Mouse (Mus musculus): ENCODE measurements around the gene A1cf.

A1cf gene

GRCm38 (mm10) chr19:31868521-31868920, at the start of gene A1cf:
A1cf (plus strand) TSS chr19:31868764.
- no peak for DNase-seq (ENCODE audit: low spot score)

GRCm38 (mm10) chr19:31834250-31834649, 34.3 kb upstream of the A1cf start:
- DNase-seq (ENCODE audit: low spot score): no peak

DNA sequence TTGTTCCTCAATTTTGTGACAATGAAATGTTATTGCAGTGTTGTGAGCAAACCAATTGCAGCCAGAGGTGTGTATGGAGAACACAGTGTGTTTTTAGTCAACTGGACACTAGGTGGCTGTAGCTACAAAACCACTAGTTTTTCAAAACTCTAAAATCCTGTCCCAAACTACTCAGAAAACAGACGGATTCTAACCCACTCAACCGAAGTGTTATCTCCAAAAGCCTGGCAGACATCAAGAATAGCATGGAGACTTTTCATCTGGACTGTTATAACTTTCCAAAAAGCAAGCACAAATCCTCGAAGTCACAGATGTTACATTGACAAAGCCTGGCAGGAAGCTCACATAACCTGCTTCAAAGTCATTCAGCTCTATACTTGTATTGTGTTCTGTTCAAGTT, 6.7 kb upstream of the A1cf start:
- no peak for DNase-seq (ENCODE audit: low spot score)

GRCm38 (mm10) chr19:31862512-31863249, 5.9 kb upstream of the A1cf start:
- DNase-seq (ENCODE audit: low spot score): no peak

DNA sequence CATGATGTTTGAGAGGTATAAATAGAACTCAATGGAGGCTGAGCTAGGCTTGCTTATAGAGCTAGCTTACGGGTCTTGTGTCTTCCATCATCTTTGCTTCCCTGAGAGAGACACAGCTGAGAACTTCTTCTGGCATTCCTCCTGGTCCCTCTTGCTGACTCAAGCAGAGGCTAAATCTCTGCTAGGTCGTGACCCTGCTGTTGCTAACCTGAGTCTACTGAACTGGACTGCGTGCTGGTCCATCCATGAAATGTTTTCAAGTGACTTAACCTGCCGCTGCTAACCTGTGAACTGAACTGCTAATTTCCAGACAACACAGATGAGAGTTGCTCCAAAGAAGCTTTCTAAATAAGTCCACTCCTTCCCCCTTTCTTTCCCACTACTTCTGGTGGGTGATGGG, 3.1 kb upstream of the A1cf start:
- DNase-seq (ENCODE audit: low spot score): no peak

- DNase-seq (ENCODE audit: low spot score): no peak
Observed at GRCm38 (mm10) chr19:31868076-31868475, 488 bp upstream of the A1cf start.

DNA sequence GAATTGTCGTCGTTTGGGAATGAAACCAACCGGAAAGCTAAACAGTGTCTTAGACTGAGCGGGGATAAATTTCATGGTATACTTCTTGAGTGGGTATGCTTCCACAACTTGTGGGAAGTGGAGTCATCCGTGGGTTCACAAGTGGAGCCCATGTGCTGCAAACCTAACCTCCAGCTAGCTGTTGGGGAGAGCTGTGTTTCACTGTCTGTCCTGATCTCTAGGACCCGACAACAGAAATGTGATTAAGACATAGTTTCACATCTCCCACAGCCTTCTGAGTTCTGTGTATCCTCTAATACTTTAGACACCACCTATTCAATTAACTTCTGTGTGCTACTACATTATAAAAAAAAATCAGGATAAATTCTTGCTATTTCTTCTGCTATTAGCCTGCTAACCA, 407 bp downstream of the A1cf start:
- no peak for DNase-seq (ENCODE audit: low spot score)

DNA sequence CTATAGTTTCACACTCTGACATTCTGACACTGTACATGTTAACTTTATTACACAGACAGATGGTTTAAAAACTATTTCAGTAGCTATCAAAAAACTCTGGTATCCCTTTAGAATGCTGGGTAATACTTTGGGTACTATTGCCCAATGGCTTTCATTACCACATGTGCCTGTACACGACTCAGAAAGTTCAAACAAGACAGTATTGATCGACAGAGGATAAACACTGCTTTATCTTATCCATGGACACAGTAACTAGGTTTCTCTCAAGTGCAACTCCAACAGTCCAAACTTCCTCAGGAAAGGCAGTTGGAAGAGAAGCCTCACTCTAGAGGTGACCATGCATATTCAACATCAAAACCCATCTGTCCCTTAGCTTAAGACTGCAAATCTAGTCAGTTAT, 2.8 kb downstream of the A1cf start:
- no peak for DNase-seq (ENCODE audit: low spot score)

DNA sequence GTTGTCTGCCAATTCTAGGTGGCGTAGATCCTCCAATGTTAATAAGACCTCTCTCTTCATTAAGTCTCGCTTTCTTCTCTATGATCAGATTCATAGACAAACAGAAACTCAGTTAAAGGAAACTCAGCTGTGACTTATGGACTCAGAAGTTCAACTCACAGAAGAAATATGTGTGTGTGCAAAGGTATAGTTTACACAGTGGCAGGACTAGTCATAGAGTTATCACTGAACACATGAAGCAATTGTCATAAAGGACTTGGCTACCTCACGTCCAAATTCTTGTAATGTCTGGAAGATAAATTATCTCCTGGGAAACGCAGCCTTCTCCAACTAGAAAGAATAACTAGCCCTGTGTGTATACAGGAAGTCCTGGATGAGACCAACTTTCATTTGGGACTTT, 9.4 kb downstream of the A1cf start:
- DNase-seq (ENCODE audit: low spot score): no peak

DNA sequence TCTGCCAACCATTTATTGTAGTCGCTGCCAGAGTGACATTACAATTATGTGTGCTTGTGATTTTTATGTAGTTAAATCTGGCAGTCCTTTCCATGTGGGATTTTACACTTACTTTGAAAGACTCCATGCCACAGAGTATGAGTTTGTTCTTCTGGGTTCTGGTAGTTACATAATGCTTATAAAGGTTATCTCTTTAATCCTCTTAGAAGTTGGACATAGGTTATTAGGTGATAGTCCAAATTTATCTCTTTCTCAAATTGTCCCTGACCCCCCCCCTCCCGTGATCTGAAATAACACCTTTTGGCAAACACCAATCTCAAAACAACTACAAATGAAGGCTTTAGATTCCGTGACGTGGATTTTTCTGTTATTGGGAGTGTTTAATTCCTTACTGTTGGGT, 16.0 kb downstream of the A1cf start:
- no peak for DNase-seq (ENCODE audit: low spot score)

- no peak for DNase-seq (ENCODE audit: low spot score)
Observed at GRCm38 (mm10) chr19:31887275-31887674, 18.7 kb downstream of the A1cf start.

DNA sequence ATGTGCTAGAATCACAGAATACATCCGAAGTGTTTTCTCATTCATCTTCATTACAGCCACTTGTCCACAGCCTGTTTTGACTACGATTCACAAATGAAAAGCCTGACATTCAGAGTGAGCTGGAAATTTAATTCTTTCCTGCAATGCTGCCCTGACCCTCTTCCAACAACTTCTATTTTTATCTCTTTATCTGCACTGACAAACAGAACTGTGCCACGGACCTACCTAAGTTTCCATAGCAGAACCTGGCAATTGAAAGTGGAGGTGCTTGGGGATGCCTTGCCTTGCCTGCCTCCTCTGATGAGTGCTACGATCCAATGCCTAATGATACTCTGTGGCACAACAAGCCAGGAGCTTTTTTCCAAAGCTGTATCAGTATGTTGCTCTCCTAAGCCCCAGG, 21.4 kb downstream of the A1cf start:
- DNase-seq (ENCODE audit: low spot score): no peak

DNA sequence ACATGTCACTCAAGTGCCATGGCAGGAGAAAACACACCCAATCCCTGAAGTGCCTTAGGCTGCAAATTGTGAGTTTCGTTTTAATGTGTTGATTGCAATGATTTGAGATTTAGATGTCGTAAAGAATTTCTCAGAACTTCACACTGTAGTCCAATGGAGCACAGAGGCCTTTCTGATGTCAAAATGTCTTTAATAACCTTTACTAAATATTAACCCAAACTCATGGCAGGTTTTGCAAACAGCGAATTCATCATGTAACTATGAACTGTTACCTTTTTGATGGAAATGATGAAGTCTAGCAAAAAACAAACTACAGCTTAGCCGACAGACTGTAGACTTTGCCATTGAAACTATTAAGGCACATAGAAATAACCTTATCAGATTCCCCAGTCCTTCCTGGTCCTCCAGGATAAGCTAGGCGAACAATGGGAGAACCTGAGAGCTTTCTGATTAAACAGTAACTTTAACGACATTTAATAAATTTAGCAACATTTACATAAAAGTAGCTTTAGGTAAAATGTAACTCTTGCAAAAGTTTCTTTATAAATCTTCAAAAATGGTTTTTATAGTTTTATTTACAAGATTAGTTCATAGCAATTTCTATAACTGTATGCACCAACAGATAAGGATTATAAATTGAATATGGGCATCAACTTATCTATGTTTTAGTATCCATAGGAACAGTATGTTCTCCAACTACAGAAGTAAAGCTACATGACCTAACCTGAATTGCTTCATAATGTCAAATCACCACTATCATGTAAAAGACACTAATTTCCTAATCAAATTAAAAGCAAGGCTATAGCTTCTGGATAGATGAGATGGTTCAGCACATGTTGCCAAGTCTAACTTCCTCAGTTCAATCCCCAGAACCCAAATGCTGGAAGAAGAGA, 22.7 kb downstream of the A1cf start:
- DNase-seq (ENCODE audit: low spot score): no peak

DNA sequence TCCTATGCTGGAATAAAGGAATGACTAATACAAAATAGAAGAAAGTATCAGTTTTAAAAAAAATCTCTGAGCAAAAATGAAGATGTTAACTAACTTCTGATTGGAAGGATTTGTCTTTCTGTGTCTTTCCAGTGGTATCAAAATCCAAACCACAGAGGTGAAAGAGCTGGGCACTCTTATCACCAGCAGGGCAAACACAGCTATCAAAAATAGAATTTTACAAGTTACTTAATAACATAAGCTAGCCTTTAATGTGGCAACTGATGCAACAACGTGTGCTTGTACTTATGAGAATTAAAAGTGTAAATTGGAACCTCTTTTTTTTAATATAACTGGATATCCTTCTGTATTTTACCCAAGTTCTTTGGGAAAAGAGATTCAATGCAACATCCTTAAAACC, 27.4 kb downstream of the A1cf start:
- no peak for DNase-seq (ENCODE audit: low spot score)

DNA sequence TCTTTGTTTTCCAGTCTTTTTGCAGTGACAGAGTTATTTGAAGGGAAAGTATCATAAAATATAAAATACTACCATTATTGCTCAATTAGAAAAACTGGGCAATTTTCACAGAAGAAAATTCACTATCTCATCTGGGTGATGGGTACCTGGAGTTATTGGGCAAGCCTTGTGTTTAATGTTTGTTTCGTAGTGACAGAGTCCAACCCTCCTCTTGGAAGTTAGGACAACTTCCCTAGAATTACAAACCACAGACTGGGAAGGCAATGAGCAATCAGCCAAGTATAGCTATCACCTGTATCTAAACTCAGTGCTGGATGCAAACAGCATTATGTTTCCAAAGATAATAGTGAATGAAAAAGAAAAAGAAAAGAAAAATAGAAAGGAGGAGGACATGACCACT, 28.1 kb downstream of the A1cf start:
- no peak for DNase-seq (ENCODE audit: low spot score)

GRCm38 (mm10) chr19:31905671-31906070, 37.1 kb downstream of the A1cf start:
- no peak for DNase-seq (ENCODE audit: low spot score)

DNA sequence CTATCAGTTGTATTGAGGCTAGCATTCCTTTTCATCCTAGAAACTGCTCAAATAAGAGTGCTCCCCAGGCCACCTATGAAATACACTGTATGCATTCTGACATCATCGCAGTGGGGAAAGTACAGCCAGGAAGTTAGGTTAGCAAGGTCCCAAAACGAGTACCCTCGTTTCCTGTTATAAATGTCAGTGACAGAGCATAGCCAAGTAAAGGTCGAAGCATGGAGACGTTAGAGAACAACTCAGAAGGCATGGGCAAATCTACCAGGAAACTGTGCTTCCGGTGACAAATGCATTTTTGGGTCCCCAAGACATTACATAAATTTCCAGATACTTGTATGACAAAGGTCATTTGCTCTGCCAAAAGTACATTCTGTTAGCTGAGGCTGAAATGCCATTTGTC, 41.9 kb downstream of the A1cf start:
- DNase-seq (ENCODE audit: low spot score): no peak

- no peak for DNase-seq (ENCODE audit: low spot score)
Observed at GRCm38 (mm10) chr19:31913946-31914345, 45.4 kb downstream of the A1cf start.

- no peak for DNase-seq (ENCODE audit: low spot score)
Observed at GRCm38 (mm10) chr19:31920357-31920756, 51.8 kb downstream of the A1cf start.

DNA sequence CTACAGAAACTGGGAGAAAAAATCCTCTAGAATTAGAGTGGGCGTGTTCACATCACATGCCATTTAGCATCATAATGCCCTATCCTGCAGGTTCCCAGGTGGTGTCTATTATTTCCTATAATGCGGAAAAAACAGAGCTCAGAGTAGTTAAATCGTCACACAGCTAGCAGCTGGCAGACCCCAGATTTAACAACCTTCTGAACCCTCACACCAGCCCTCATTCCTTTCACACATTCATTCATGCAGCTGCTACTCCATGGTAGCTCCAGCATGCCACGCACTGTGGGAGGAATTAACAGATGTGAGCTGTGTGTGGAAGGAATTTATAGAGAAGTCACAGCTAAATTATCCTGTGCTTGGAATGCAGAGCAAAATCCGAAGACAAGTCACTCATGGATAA, 53.3 kb downstream of the A1cf start:
- DNase-seq (ENCODE audit: low spot score): no peak

- no peak for DNase-seq (ENCODE audit: low spot score)
Observed at GRCm38 (mm10) chr19:31923615-31924352, 55.2 kb downstream of the A1cf start.

DNA sequence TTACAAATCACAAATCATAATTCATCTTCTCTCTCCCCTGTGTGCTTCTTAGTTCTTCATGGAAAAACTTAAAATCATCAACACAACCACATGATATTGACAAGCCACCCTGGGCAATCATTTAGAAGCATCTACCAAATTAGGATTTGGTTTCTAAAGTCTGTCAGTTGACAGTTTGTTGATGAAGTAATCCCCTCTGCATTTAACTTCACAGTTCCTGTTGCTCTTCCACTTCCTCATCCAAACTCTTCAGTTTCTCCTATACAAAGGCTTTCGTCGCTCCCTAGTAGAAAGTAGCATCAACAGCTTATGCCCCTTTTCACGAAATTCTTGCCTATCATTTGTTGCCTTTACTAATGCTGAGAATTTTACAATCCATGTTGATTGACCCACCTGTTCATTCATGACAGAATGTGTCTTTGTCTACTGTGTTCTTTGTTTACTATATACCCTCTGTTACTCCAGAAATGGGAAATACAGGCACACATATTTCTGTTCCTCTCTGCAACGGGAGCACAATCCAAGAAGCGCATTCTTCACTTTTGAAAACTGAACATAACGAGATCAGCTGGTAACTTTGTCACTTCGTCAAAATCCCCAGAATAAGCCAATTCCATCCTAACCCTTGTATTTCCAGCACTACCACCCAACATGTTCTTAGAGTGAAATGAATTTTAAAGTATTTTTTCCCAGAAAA, 82.4 kb downstream of the A1cf start:
- DNase-seq (ENCODE audit: low spot score): no peak

All from ovary, postnatal 36 days (tissue).